Mouse (Mus musculus) midbrain, embryonic 14.5 days (tissue): ENCODE data around the gene Ddx28. TPM values are rescaled to one million over a fixed set of nuclear protein-coding genes. Genes with fewer than 3 reads are reported as not detected.

Experiments
- ATAC-seq: fragments of 200-750 bp; cut with Nextera tagmentation; 2 replicates; pipeline ENCODE4 v1.8.0; 2017; ENCODE audit warnings: moderate number of reproducible peaks, moderate library complexity; ENCODE audit not compliant: low FRiP score, low TSS enrichment
- DNase-seq: peaks from one replicate; pipeline ENCODE4 v3.0.0-alpha.2; 2015
- H3K27ac ChIP-seq: fragments of 300-500 bp; sonication (generic); replicated peaks from 2 replicates; pipeline ENCODE4 v1.5.1; 2014; ENCODE audit warnings: mild to moderate bottlenecking, low read depth, low read length, moderate library complexity
- H3K27me3 ChIP-seq: fragments of 300-500 bp; sonication (generic); 2 replicates; pipeline ENCODE4 v1.6.1; 2014; ENCODE audit warnings: low read length, control low read depth, mixed read lengths; ENCODE audit not compliant: control insufficient read depth, insufficient read depth
- H3K36me3 ChIP-seq: fragments of 300-500 bp; sonication (generic); 2 replicates; pipeline ENCODE4 v1.6.1; 2014; ENCODE audit warnings: low read length, control low read depth; ENCODE audit not compliant: control insufficient read depth, insufficient read depth
- H3K4me1 ChIP-seq: fragments of 300-500 bp; sonication (generic); 2 replicates; pipeline ENCODE4 v1.6.1; 2014; ENCODE audit warnings: mild to moderate bottlenecking, antibody characterized with exemption, low read length, control low read depth; ENCODE audit not compliant: control insufficient read depth, insufficient read depth
- H3K4me2 ChIP-seq: fragments of 300-500 bp; sonication (generic); 2 replicates; pipeline ENCODE4 v1.6.1; 2014; ENCODE audit warnings: mild to moderate bottlenecking, low read length, moderate library complexity
- H3K4me3 ChIP-seq: fragments of 300-500 bp; sonication (generic); replicated peaks from 2 replicates; pipeline ENCODE4 v1.5.1; 2014; ENCODE audit warnings: low read depth, low read length
- H3K9ac ChIP-seq: fragments of 300-500 bp; sonication (generic); replicated peaks from 2 replicates; pipeline ENCODE4 v1.6.1; 2014; ENCODE audit warnings: mild to moderate bottlenecking, low read length, moderate library complexity
- H3K9me3 ChIP-seq: fragments of 300-500 bp; sonication (generic); 2 replicates; pipeline ENCODE4 v1.6.1; 2016; ENCODE audit warnings: low read length, control low read depth, mixed read lengths; ENCODE audit not compliant: control insufficient read depth
- WGBS: fragments of 180-500 bp; shearing (Covaris S2); extraction: QIAGEN DNeasy Blood & Tissue Kit; methylation state at CpG from one replicate; pipeline ENCODE4 v1.1.7; 2014; 5-methylcytosine and 5-hydroxymethylcytosine counted together
- polyA plus RNA-seq: library from polyadenylated mRNA; unstranded; fragments of >200 nt; fragmentation: Nextera tagmentation; extraction: Ambion mirVana; gene quantifications from 2 replicates; pipeline ENCODE4 v1.2.1, GENCODE M21; 2014

Gene Ddx28
- polyA plus RNA-seq, 1 experiment from 2014 or later, result 21.1 TPM

DNA sequence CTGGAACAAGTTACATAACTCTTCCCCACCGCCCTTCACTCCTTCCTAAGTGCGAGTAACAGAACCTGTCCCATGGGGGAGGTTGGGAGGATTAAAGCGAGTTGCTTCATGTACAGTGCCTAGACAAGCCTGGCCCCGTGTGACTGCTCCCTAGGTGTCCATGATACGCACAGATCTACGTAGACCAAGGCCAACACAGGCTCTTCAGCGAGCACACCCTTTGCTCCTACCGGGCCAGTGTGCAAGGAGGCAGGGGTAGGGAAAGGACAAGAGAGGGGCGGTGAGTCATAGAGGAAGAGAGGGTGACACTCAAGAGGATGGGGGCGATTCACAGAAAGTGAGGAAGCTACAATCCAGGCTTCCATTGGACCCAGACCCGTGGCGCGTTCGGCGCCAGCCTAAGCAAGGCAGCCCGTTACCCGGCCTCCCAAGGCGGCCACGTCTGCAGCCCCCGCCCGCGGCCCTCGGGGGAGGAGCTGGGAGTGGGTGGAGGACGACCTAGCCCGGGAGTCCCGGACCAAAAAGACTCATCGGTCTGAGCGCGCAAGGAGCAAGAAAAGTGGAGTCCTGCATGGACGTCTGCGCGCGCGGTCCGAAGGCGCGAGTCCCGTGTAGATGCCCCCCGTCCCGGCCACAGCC lies 46.3 kb downstream of the Ddx28 start:
- 3% methylated on average over 38 of the region's 40 CpGs for WGBS
- H3K4me3 ChIP-seq, result peak overlapping the region; percentile 37
- H3K27ac ChIP-seq, result no peak overlapping the region
- H3K36me3 ChIP-seq, result no peaks in the 10 kb centered on the region
- DNase-seq, result peak; percentile 17
- H3K27me3 ChIP-seq, result peaks cover 27% of the 10 kb centered on the region
- peak overlapping the region; percentile 26; the same call in 1 of the 2 replicates for H3K9ac ChIP-seq
- H3K4me2 ChIP-seq, result peak overlapping the region; percentile 54
- H3K4me1 ChIP-seq, result 0 out of 2 replicates have a peak, but pooled peaks cover 5% of the 10 kb centered on the region
- ATAC-seq, result peak; percentile 50; the same call in 1 of the 2 replicates
- H3K9me3 ChIP-seq, result no peaks in the 10 kb centered on the region

DNA sequence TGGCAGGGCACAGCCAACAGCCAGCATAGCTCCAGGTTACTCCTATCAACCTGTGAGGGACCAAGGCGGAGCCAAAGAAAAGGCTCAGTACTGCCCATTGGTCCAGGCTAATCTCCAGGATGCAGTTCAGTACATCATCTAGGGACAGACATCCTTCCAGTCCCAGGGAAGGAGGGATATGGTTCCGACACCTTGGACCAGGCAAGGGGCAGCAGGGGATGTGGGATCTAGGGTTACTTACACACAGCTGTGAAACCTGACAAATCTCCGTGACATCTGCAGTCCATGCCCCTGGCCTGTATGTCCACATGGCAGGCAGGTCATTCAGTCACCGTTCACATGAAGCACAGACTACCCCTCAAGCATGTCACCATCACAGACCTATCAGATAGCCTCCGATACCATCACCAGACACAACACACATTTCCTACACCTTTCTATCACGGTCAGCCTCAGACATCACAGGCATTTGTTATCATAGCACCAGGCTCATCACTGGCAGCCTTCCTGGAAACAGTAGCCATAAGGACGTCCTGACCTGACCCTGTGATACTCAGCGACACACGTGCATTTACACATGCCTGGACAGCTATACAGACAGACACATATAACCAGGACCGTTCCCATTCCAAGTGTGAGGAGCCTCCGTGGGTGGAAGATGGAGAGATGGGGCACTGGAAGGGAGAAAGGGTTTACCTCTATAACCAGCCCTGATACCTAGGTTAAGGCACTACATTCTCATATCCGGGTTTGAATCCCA lies 47.0 kb downstream of the Ddx28 start:
- no peak overlapping the region for H3K27ac ChIP-seq
- H3K36me3 ChIP-seq, result no peaks in the 10 kb centered on the region
- H3K9me3 ChIP-seq, result no peaks in the 10 kb centered on the region
- 78% methylated on average over 12 of the region's 12 CpGs for WGBS
- no peak overlapping the region for H3K9ac ChIP-seq
- DNase-seq (no peak), ATAC-seq (no peak)
- H3K4me3 ChIP-seq, result peak overlapping the region; percentile 37
- peaks cover 27% of the 10 kb centered on the region for H3K27me3 ChIP-seq
- H3K4me1 ChIP-seq, result 0 out of 2 replicates have a peak, but pooled peaks cover 5% of the 10 kb centered on the region
- H3K4me2 ChIP-seq, result peak overlapping the region; percentile 54

DNA sequence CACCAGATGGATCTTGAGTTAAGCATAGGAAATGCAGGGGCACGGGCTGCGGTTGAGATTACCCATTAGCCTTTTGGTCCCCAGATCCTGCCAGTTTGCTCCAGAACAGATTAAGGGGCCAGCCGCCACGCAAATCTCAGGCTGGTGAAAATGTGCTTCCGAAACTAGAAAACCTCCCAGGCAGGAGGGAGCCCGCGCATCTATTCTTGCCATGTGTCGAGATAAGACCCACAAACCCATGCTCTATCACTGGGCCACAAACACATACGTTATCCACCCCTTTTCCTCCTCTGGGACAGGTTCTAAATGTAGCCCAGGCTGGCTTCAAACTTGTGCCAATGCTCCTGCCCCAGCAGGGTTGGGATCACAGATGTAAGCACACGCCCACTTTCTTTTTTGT lies 50.1 kb downstream of the Ddx28 start:
- no peak overlapping the region for H3K4me3 ChIP-seq
- H3K9me3 ChIP-seq, result no peaks in the 10 kb centered on the region
- no peak overlapping the region for H3K27ac ChIP-seq
- DNase-seq (no peak), ATAC-seq (no peak)
- 0 out of 2 replicates have a peak, but pooled peaks cover 5% of the 10 kb centered on the region for H3K4me1 ChIP-seq
- H3K36me3 ChIP-seq, result no peaks in the 10 kb centered on the region
- H3K4me2 ChIP-seq, result no peak overlapping the region
- 88% methylated on average over 10 of the region's 10 CpGs for WGBS
- H3K27me3 ChIP-seq, result peaks cover 19% of the 10 kb centered on the region
- H3K9ac ChIP-seq, result no peak overlapping the region

DNA sequence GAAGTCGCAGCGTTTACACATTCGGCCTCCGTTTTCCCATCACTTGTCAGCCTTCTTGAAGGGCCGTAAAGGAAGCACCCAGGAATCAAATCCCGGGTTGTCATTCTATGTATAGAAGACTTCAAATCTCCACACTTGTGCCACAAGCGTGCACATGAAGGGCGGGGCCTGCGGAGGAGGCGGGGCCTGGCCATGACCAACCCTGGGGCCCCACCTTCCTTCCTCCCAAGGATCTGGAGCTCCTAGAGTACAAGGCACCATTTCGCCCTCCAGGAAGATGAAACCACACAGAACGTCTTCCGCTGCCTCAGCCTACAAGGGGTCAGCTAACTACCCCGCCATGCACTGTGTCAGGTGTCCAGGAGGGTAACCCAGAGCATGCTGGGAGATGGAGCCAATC lies 50.6 kb downstream of the Ddx28 start:
- H3K27ac ChIP-seq, result no peak overlapping the region
- ATAC-seq (no peak), DNase-seq (no peak)
- no peak overlapping the region for H3K4me3 ChIP-seq
- no peak overlapping the region for H3K4me2 ChIP-seq
- no peaks in the 10 kb centered on the region for H3K36me3 ChIP-seq
- WGBS, result 75% methylated on average over 14 of the region's 14 CpGs
- 0 out of 2 replicates have a peak, but pooled peaks cover 5% of the 10 kb centered on the region for H3K4me1 ChIP-seq
- no peak overlapping the region for H3K9ac ChIP-seq
- peaks cover 15% of the 10 kb centered on the region for H3K27me3 ChIP-seq
- no peaks in the 10 kb centered on the region for H3K9me3 ChIP-seq

Other genes starting within 250 kb of the Ddx28 start
- 12.3 and 12.5 TPM in 2 replicates for gene Ranbp10, start 184.5 kb downstream of the Ddx28 start, polyA plus RNA-seq
- 0.24 and 0.32 TPM in 2 replicates for gene Tsnaxip1, start 184.2 kb downstream of the Ddx28 start, polyA plus RNA-seq
- 46.7 and 55.7 TPM in 2 replicates for gene Cenpt, start 158.6 kb downstream of the Ddx28 start, polyA plus RNA-seq
- gene Thap11, start 156.8 kb downstream of the Ddx28 start, polyA plus RNA-seq, result 49.8 and 51.5 TPM in 2 replicates
- gene Nutf2, start 151.3 kb downstream of the Ddx28 start, polyA plus RNA-seq, result 217 and 221 TPM in 2 replicates
- gene Edc4, start 131.0 kb downstream of the Ddx28 start, polyA plus RNA-seq, result 47.8 and 49.2 TPM in 2 replicates
- 0.78 TPM in 1 of 2 replicates, not detected in the other for gene Nrn1l, start 118.3 kb downstream of the Ddx28 start, polyA plus RNA-seq
- 7.9 and 10.7 TPM in 2 replicates for gene Pskh1, start 111.4 kb downstream of the Ddx28 start, polyA plus RNA-seq
- 2.0 and 4.4 TPM in 2 replicates for gene Ctrl, start 78.0 kb downstream of the Ddx28 start, polyA plus RNA-seq
- 50.7 and 67.8 TPM in 2 replicates for gene Psmb10, start 73.4 kb downstream of the Ddx28 start, polyA plus RNA-seq
- 1.0 and 1.5 TPM in 2 replicates for gene Lcat, start 68.5 kb downstream of the Ddx28 start, polyA plus RNA-seq
- gene Slc12a4, start 45.8 kb downstream of the Ddx28 start, polyA plus RNA-seq, result 3.7 and 5.2 TPM in 2 replicates
- gene Dpep3, start 32.5 kb downstream of the Ddx28 start, polyA plus RNA-seq, result not detected in 2 replicates
- gene Dus2, start 20.5 kb downstream of the Ddx28 start, polyA plus RNA-seq, result 23.1 and 23.2 TPM in 2 replicates
- not detected in 2 replicates for gene Dpep2nb, start 5.9 kb downstream of the Ddx28 start, polyA plus RNA-seq
- 3.1 and 3.4 TPM in 2 replicates for gene Nfatc3, start 47.0 kb upstream of the Ddx28 start, polyA plus RNA-seq
- 0.25 TPM in 1 of 2 replicates, not detected in the other for gene Esrp2, start 125.1 kb upstream of the Ddx28 start, polyA plus RNA-seq
- gene Pla2g15, start 138.5 kb upstream of the Ddx28 start, polyA plus RNA-seq, result 6.5 and 16.0 TPM in 2 replicates
- gene Slc7a6, start 157.0 kb upstream of the Ddx28 start, polyA plus RNA-seq, result 76.1 and 77.8 TPM in 2 replicates
- 32.3 and 32.9 TPM in 2 replicates for gene Slc7a6os, start 199.1 kb upstream of the Ddx28 start, polyA plus RNA-seq
- 52.1 and 56.5 TPM in 2 replicates for gene Prmt7, start 199.1 kb upstream of the Ddx28 start, polyA plus RNA-seq